Mouse (Mus musculus): ENCODE data around the gene Mfsd4a.

Mfsd4a gene

GRCm38 (mm10) chr1:132067261-132068255 is at the start of gene Mfsd4a:
Gene Mfsd4a (minus strand): TSS chr1:132068062.
- DNase-seq (ENCODE audit: low spot score in 2 of 2): peak in 1 of 2 experiments; percentile 18

DNA sequence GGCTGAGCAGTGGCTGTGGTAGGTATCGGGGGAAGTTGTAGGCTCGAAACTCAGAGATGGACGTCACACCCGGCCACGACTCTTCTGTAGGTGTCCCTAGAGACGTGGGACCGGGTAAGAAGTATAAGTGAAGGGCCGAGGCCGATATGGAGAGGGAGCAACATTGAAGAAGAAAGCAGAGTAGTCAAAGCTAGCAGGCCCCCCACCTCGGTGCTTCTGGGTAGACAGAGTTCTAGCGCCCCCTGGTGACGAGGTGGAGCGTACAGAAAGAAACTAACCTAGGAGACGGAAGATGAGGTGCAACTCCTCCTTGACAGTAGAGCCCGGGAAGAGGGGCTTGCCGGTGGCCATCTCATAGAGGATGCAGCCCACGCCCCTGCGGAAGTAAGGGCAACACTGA is 48.7 kb upstream of the Mfsd4a start:
- peak; percentile 44 to 66 for DNase-seq (ENCODE audit: low spot score in 2 of 2)

- no peak for DNase-seq (ENCODE audit: low spot score in 2 of 2)
These were observed 45.2 kb upstream of the Mfsd4a start for GRCm38 (mm10) chr1:132113098-132113497.

GRCm38 (mm10) chr1:132112426-132112825 is 44.6 kb upstream of the Mfsd4a start:
- DNase-seq (ENCODE audit: low spot score in 2 of 2): no peak

GRCm38 (mm10) chr1:132111411-132111810 is 43.5 kb upstream of the Mfsd4a start:
- DNase-seq (ENCODE audit: low spot score in 2 of 2): no peak

GRCm38 (mm10) chr1:132109368-132109767 is 41.5 kb upstream of the Mfsd4a start:
- DNase-seq (ENCODE audit: low spot score in 2 of 2): no peak

GRCm38 (mm10) chr1:132104353-132104752 is 36.5 kb upstream of the Mfsd4a start:
- no peak for DNase-seq (ENCODE audit: low spot score in 2 of 2)

GRCm38 (mm10) chr1:132101953-132102697 is 34.3 kb upstream of the Mfsd4a start:
- DNase-seq (ENCODE audit: low spot score in 2 of 2): no peak

- DNase-seq (ENCODE audit: low spot score in 2 of 2): no peak
These were observed 31.9 kb upstream of the Mfsd4a start for GRCm38 (mm10) chr1:132099775-132100174.

DNA sequence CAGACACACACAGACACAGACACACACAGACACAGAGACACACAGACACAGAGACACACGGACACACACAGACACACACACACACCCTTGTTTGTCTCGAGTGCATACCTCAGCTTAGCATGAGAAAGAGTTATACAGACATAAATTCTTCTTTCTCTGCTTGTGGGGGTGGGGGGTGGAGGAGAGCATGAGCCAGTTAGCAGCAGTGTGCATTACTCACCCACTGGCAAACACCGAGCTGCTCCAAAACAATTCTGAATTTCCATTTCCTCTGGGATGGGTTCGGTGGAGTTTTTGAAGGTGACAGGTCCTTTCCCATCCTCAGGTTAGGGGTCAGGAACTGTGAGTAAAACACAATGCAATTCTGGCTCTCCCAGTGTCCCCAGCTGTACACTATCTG is 31.2 kb upstream of the Mfsd4a start:
- no peak for DNase-seq (ENCODE audit: low spot score in 2 of 2)

DNA sequence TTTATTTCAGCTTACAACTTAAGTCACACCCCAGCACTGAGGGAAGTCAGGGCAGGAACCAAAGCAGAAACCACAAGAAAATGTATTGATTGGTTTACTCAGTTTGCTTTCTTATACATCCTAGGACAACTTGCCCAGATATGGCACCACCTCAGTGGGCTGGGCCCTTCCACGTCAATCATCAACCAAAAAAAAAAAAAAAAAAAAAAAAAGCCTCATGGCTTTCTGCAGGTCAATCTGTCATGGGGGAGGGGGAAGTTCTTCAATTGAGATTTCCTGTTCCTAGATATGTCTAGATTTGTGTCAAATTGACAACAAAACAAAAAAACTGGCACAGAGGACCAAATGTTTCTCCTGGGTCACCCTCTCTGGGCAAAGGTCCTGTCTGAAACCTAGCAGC is 30.2 kb upstream of the Mfsd4a start:
- no peak for DNase-seq (ENCODE audit: low spot score in 2 of 2)

GRCm38 (mm10) chr1:132095356-132096004 is 27.6 kb upstream of the Mfsd4a start:
- DNase-seq (ENCODE audit: low spot score in 2 of 2): no peak

DNA sequence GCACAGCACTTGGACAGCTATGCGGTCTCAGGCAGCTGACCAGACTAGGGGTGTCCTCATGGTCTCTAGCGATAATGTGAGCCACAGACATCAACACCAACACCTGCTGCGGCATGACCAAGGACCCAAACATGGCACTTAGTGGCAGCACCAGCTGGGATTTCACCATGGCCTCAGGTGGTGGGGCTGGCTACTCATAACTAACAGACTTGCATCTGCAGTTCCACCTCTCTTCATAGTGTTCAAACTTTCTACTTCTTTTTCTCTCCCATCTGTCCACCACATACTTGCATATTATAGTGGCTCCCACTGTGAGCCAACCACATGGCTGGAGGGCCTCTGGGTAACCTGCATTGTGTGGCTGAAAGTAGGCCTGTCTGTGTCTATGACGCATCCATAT is 25.4 kb upstream of the Mfsd4a start:
- no peak for DNase-seq (ENCODE audit: low spot score in 2 of 2)

GRCm38 (mm10) chr1:132090266-132090665 is 22.4 kb upstream of the Mfsd4a start:
- DNase-seq (ENCODE audit: low spot score in 2 of 2): no peak

GRCm38 (mm10) chr1:132089767-132090166 is 21.9 kb upstream of the Mfsd4a start:
- no peak for DNase-seq (ENCODE audit: low spot score in 2 of 2)

DNA sequence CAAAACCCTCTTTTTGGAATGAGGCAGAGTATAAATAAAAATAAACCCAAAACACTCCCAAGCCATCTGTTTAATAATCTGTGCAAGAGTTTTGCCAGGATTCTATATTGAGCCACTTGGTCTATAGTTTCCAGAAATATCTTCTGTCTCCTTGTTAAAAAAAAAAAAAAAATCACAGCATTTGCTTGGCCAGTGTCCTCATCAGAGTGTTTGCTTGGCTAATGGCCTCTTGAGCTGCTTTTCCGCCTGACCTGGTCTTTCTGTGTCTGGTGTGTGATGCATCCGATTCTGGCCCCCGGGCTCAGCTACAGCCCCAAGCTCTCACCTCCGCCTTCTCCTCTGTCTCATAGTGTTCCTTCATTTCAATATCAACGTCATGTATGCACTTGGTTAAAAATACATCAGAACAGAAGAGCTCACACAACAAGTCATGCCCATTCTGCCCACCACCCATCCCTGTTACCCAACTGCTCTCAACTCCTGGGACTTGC is 20.4 kb upstream of the Mfsd4a start:
- DNase-seq (ENCODE audit: low spot score in 2 of 2): no peak

DNA sequence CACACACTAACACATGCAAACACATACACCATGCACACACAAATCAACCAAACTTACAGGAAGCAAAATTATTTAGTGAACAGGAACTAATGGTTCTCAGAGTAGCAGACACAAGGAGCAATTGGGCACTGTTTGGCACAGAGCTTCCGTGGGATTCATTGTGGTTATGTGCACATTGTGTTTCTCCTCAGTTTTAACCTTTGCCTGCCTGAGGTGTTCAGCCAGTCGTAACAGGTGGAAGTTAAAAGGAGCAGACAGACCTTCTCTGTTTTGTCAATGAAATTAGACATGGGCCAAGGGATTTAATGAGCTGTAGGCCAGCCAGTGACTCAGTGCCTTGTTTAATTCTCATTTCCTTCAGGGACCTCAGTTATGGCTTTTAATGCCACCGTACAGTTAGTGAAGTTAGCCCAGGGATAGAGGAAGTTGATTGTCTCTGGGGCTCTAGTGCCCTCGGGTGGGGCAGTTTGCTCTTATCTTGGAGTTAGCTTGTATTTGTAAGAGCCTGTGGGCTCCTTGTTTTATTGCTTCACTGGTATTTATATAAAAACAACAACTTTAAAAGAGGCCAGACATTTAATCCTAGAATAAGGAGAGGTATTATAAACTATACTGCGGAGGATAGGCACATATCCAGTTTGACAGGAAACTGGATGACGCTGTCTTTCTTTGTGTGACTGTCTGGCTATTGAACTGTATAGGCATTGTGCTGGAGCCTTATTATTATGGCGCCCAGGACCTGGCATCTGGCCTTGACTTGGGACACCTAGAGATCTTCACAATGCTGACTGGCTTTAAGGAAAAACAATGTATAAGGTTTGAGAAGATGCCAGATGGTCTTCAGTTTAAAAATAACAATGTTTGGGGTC is 17.6 kb upstream of the Mfsd4a start:
- no peak for DNase-seq (ENCODE audit: low spot score in 2 of 2)

- DNase-seq (ENCODE audit: low spot score in 2 of 2): no peak
These were observed 10.6 kb upstream of the Mfsd4a start for GRCm38 (mm10) chr1:132078413-132078812.

DNA sequence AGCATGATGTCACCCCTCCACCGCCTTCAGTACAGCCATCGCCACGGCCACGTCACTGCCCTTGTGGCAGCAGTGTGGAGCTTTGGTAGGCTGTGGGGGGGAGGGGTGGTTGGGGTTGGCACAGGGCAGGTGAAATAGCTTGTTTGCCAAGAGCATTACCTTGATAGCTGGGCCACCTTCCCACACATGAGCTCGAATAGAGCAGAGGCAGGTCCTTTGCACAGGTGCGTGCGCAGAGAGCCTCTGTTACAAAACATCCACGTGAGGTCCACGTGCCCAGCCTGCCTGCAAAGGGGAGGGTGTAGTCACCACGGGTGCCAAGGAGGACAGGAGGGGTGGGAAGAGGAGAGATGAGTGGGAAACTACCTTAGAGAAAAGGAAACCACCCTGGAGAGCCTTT is 7.7 kb upstream of the Mfsd4a start:
- no peak for DNase-seq (ENCODE audit: low spot score in 2 of 2)

GRCm38 (mm10) chr1:132070659-132071058 is 2.8 kb upstream of the Mfsd4a start:
- no peak for DNase-seq (ENCODE audit: low spot score in 2 of 2)

GRCm38 (mm10) chr1:132069436-132069835 is 1.6 kb upstream of the Mfsd4a start:
- no peak for DNase-seq (ENCODE audit: low spot score in 2 of 2)

All from spleen, postnatal 14 days (tissue).